Mouse (Mus musculus) bone marrow, adult 2 months (tissue): Measurements from ENCODE around the gene Itpr1. TPM values are rescaled to one million over a fixed set of nuclear protein-coding genes. Genes with fewer than 3 reads are reported as not detected.

Experiments used
- H3K27ac ChIP-seq: fragments of 200-500 bp; 2 replicates; pipeline ENCODE4 v1.5.1; 2012; ENCODE audit warnings: low read depth, mild to moderate bottlenecking, control low read depth, inconsistent platforms, low read length; ENCODE audit not compliant: control insufficient read depth, poor library complexity, insufficient read depth
- H3K4me1 ChIP-seq: fragments of 200-500 bp; 2 replicates; pipeline ENCODE4 v1.6.1; 2011; ENCODE audit warnings: low read length; ENCODE audit not compliant: control insufficient read depth, insufficient read depth
- H3K4me3 ChIP-seq: fragments of 200-500 bp; replicated peaks from 2 replicates; pipeline ENCODE3; 2011; ENCODE audit warnings: mild to moderate bottlenecking, low read depth, low read length, control low read depth; ENCODE audit not compliant: control insufficient read depth
- CTCF ChIP-seq: fragments of 200-500 bp; IDR thresholded peaks from 2 replicates; pipeline ENCODE4 v1.5.1; 2011; ENCODE audit warnings: low read length, control low read depth; ENCODE audit not compliant: control insufficient read depth, insufficient read depth
- POLR2A ChIP-seq: fragments of 200-500 bp; IDR thresholded peaks from 2 replicates; pipeline ENCODE4 v1.6.1; 2011; ENCODE audit warnings: low read depth, mild to moderate bottlenecking, control low read depth, low read length, borderline replicate concordance; ENCODE audit not compliant: control insufficient read depth
- WGBS: fragments of 180-500 bp; shearing (Covaris S2); methylation state at CpG from one replicate; pipeline ENCODE4 v1.1.7; 2018; 5-methylcytosine and 5-hydroxymethylcytosine counted together
- polyA plus RNA-seq: library from polyadenylated mRNA; stranded (reverse); fragments of >200 nt; gene quantifications from 2 replicates; pipeline ENCODE4 v1.2.4, GENCODE M21; 2011; ENCODE audit warnings: low replicate concordance; ENCODE audit not compliant: missing spikeins, insufficient read depth, insufficient read length

The Itpr1 gene
- polyA plus RNA-seq, 1 experiment: 32.8 TPM

DNA sequence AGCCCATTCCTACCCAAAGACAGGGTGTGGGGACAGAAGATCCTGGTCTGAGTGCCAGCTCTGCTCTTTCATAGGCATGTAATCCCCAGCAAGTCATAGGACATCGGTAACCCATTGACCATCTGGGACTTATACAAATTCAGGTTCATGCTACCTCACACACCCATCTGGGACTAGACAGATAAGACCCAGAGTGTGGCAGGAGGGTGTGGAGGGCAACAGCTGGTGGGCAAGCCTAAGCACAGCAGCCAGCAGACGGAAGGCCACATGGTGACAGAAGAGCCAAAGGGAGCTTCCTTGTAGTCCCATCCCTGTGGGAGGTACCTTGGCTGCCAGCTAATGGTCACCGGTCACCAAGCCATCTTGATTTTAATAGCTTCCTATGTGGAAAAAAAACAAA lies 316.3 kb downstream of the Itpr1 start:
- Histone ChIP-seq H3K27ac (peak overlapping the region; percentile 28; the same call in 1 of the 2 replicates), H3K4me1 (peaks cover 18% of the 10 kb centered on the region), H3K4me3 (no peak overlapping the region)
- WGBS: 70% methylated on average over 3 of the region's 3 CpGs
- TF ChIP-seq POLR2A (no peak), CTCF (no peak)

DNA sequence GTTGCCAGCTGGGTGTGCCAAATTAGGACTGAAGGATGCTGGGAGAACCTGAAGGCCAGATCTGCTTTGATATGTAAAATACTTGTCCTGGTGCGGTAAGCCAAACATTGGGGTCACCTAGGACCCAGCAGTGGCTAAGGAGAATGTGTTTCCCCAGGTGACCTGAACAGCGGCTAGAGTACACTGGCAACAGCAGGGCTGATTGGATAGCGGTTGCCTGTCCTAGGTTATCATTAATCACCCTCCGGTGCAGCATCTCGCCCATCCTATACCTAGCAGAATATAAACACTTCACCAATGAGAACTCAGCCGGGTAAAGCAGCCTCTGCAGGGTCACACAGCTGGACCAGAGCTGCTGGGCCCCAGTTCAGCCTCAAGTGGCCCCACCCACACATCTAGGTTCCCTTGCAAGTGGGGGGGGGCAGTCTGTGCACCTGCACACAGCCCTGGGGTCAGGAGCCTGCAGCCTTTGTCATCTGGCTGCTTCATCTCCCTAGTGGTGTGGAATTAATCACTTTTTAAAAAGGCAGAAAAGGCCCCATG lies 318.0 kb downstream of the Itpr1 start:
- WGBS: 71% methylated on average over 6 of the region's 6 CpGs
- no peak overlapping the region for H3K4me3 ChIP-seq
- H3K27ac ChIP-seq: no peak overlapping the region
- H3K4me1 ChIP-seq: peaks cover 19% of the 10 kb centered on the region
- TF ChIP-seq CTCF: no peak
- TF ChIP-seq POLR2A: no peak

DNA sequence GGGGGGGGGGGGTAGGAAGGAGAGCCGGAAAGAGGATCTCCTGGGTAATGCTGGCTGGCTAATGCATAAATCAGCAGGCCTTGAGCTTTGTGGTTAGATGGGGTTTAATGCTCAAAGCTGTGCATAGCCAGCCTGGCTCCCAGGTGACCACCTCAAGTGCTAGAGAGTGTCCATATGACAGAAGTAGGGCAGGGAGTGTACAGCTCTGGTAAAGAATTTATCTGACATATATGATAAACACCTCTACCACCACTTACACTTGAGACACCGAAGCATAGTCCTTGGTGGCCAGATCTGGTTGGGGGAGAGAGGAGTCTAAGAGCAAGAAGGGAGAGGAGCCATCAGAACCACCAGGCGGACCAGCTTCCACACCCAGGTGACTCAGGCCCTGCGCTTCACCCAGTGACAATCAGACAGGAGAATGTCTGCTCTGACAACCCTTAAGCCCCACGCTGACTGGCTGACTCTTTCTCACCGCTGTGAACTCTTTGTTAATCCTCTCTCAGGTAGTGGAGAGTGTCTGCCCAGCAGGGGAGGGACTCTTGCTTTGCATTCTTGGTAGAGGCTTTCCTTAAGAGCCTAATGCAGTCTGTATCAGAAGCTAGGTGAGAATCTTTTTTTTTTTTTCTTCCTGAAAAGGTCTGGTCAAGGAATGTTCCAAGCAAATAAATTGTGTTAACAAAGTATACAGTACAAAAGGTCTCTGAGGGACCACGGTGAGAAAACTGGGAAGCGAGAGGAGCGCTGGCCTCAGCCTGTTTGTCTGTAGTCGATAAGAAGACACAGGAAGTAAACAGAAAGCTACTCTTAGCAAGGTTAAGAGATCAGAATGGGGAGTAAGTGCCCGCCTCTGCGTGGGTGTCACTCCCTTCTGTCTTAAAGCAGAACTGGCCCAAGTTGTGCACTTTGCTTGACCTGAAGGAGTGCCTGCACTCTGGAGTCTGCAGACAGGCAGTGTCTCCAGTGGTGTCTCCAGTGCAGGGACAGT lies 318.7 kb downstream of the Itpr1 start:
- H3K27ac ChIP-seq: peak overlapping the region; percentile 54
- H3K4me3 ChIP-seq: no peak overlapping the region
- peaks cover 19% of the 10 kb centered on the region for H3K4me1 ChIP-seq
- no peak for TF ChIP-seq CTCF
- no peak for TF ChIP-seq POLR2A
- 37% methylated on average over 12 of the region's 12 CpGs for WGBS

DNA sequence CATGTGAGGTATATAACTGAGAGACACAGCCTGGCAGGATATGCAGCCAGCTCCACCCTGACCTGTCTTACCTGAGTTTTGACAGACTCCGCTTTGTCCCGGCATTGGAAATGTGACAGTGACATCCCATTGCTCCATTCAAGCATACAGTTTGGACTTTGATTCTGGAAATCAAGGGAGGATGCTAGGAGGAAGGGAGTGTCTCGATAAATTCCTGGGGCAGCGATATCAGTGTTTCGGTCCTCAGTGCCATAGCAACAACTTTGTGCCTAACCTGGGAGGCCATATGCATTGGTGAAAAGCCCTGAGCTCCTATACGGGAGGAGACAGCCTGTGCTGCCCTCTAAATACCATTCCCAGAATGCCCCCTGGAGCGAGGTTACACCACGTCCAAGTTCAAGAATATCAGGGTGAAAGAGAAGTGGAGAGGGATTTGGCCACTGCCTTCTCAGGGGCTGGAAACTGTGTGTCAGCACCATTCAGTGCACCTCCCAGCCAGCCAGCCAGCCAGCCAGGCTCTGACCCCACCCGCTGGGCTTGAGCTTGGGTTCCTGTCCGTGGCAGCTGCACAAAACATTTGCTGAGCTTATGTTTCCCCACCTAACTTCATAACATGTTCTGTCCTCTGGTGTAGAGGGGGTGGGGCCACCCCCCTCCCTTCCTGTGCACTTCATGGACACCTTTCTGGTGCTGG lies 319.7 kb downstream of the Itpr1 start:
- WGBS: 75% methylated on average over 10 of the region's 10 CpGs
- no peak overlapping the region for H3K27ac ChIP-seq

DNA sequence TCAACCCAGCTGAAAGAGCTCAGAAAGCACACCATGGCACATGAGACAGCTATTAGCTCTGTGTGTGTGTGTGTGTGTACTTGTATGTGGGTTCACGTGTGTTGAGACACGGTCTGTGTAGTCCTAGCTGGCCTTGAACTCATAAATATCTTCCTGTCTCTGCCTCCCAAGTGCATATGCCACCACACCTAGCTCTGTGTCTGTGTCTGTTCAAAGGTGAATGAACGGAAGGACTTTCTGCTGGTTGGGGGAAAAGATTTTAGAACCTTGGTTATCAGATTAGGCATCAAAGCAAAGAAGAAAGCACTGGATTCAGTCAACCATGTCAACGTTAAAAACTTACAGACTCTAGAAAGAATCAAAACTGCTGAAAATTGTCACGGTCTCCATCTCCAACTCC lies 321.2 kb downstream of the Itpr1 start:
- H3K27ac ChIP-seq: no peak overlapping the region
- peaks cover 14% of the 10 kb centered on the region for H3K4me1 ChIP-seq
- WGBS: 79% methylated on average over 5 of the region's 5 CpGs
- no peak overlapping the region for H3K4me3 ChIP-seq
- TF ChIP-seq CTCF (no peak), POLR2A (no peak)

More for the DNA sequence above, 319.7 kb downstream of the Itpr1 start:
- H3K4me1 ChIP-seq: peaks cover 21% of the 10 kb centered on the region
- TF ChIP-seq CTCF (no peak), POLR2A (no peak)
- no peak overlapping the region for H3K4me3 ChIP-seq

DNA sequence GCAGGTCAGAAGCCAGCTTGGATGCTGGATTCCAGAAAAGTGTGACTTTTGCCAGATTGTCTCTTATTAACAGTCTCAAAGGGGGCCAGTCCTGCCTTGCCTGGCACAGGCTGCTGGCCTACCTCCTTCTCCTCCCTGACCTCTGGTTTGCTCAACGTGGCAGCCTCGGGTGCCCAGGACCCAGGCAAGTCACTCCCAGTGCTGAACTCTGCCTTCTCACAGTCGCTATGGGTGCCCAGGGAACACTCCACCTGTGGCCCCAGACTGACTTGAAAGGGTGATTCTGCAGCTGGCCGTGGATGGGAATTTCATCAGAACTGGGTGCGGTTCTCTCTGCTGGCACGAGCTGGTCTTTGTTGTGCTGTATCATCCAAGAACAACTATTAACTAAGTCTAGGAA lies 321.7 kb downstream of the Itpr1 start:
- no peak for TF ChIP-seq CTCF
- no peak for TF ChIP-seq POLR2A
- Histone ChIP-seq H3K27ac (peak overlapping the region; percentile 10; the same call in 1 of the 2 replicates), H3K4me1 (peaks cover 14% of the 10 kb centered on the region), H3K4me3 (no peak overlapping the region)
- WGBS: 57% methylated on average over 6 of the region's 6 CpGs

DNA sequence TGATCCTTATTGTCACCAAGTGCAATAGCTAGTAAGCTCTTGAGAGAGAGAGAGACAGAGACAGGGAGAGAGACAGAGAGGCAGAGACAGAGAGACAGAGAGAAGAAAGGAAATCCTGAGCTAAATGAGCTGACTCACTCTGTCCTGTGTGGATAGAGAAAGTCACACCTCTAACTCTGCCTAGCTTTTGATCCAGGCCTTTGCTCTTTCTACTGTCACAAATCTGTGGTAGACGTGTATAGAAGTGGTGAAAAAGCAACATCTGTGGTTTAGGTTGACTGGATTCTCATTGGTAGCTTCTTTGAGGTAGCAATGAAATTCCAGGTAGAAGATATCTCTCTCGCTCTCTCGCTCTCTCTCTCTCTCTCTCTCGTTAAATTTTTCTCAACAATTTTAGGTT lies 322.4 kb downstream of the Itpr1 start:
- WGBS: 58% methylated on average over 4 of the region's 4 CpGs
- Histone ChIP-seq H3K4me1 (peaks cover 14% of the 10 kb centered on the region), H3K27ac (no peak overlapping the region), H3K4me3 (no peak overlapping the region)
- TF ChIP-seq CTCF (no peak), POLR2A (no peak)
